Mouse (Mus musculus): ENCODE data around the gene Ints5. TPM values are rescaled to one million over a fixed set of nuclear protein-coding genes. Genes with fewer than 3 reads are reported as not detected.

Ints5 gene
- polyA plus RNA-seq, 1 experiment from 2014 or later = 22.0 TPM

GRCm38 (mm10) chr19:8930771-8931170, 38.0 kb downstream of the Ints5 start:
- no peaks in the 10 kb centered on the region for H3K27me3 ChIP-seq (ENCODE audit: control insufficient read depth, insufficient read depth, low read length)
- no peak overlapping the region for H3K4me3 ChIP-seq (ENCODE audit: low read depth, low read length)
- no peaks in the 10 kb centered on the region for H3K9me3 ChIP-seq (ENCODE audit: control insufficient read depth, low read length)
- H3K36me3 ChIP-seq (ENCODE audit: control insufficient read depth, insufficient read depth, low read length) = peaks cover 8% of the 10 kb centered on the region; the same call in 1 of the 2 replicates
- H3K27ac ChIP-seq (ENCODE audit: low read depth, low read length) = no peak overlapping the region
- H3K4me2 ChIP-seq (ENCODE audit: low read depth, low read length) = no peak overlapping the region; the same call in 1 of the 2 replicates
- 0 out of 2 replicates have a peak, but pooled peaks cover 3% of the 10 kb centered on the region for H3K4me1 ChIP-seq (ENCODE audit: control insufficient read depth, insufficient read depth, low read length)
- no peak overlapping the region for H3K9ac ChIP-seq (replicated peaks; ENCODE audit: low read depth, low read length)
- WGBS = 88% methylated on average over 7 of the region's 7 CpGs
- no peak for ATAC-seq (ENCODE audit: low read depth)

- WGBS = 85% methylated on average over 2 of the region's 2 CpGs
- no peaks in the 10 kb centered on the region for H3K9me3 ChIP-seq (ENCODE audit: control insufficient read depth, low read length)
- no peaks in the 10 kb centered on the region for H3K36me3 ChIP-seq (ENCODE audit: control insufficient read depth, insufficient read depth, low read length)
- no peak overlapping the region for H3K4me3 ChIP-seq (ENCODE audit: low read depth, low read length)
- no peak for ATAC-seq (ENCODE audit: low read depth)
- no peaks in the 10 kb centered on the region for H3K27me3 ChIP-seq (ENCODE audit: control insufficient read depth, insufficient read depth, low read length)
- no peak overlapping the region for H3K27ac ChIP-seq (ENCODE audit: low read depth, low read length)
- H3K9ac ChIP-seq (replicated peaks; ENCODE audit: low read depth, low read length) = no peak overlapping the region
- H3K4me2 ChIP-seq (ENCODE audit: low read depth, low read length) = no peak overlapping the region
- H3K4me1 ChIP-seq (ENCODE audit: control insufficient read depth, insufficient read depth, low read length) = peaks cover 6% of the 10 kb centered on the region
These were observed 43.9 kb downstream of the Ints5 start for GRCm38 (mm10) chr19:8936736-8937135.

- Histone ChIP-seq H3K4me1 (ENCODE audit: control insufficient read depth, insufficient read depth, low read length) (peaks cover 20% of the 10 kb centered on the region), H3K9me3 (ENCODE audit: control insufficient read depth, low read length) (no peaks in the 10 kb centered on the region), H3K27me3 (ENCODE audit: control insufficient read depth, insufficient read depth, low read length) (no peaks in the 10 kb centered on the region), H3K4me2 (ENCODE audit: low read depth, low read length) (peak overlapping the region; percentile 65; the same call in 1 of the 2 replicates), H3K4me3 (ENCODE audit: low read depth, low read length) (peak overlapping the region; percentile 95), H3K9ac (replicated peaks; ENCODE audit: low read depth, low read length) (peak overlapping the region; percentile 95; the same call in 1 of the 2 replicates), H3K27ac (ENCODE audit: low read depth, low read length) (no peak overlapping the region), H3K36me3 (ENCODE audit: control insufficient read depth, insufficient read depth, low read length) (peaks cover 7% of the 10 kb centered on the region)
- no peak for ATAC-seq (ENCODE audit: low read depth)
- WGBS = 75% methylated on average over 15 of the region's 15 CpGs
These were observed 47.8 kb downstream of the Ints5 start for GRCm38 (mm10) chr19:8940526-8941133.

- Histone ChIP-seq H3K4me3 (ENCODE audit: low read depth, low read length) (peak overlapping the region; percentile 95), H3K4me2 (ENCODE audit: low read depth, low read length) (peak overlapping the region; percentile 65), H3K9me3 (ENCODE audit: control insufficient read depth, low read length) (no peaks in the 10 kb centered on the region), H3K27me3 (ENCODE audit: control insufficient read depth, insufficient read depth, low read length) (no peaks in the 10 kb centered on the region), H3K4me1 (ENCODE audit: control insufficient read depth, insufficient read depth, low read length) (peaks cover 20% of the 10 kb centered on the region), H3K27ac (ENCODE audit: low read depth, low read length) (peak overlapping the region; percentile 96), H3K9ac (replicated peaks; ENCODE audit: low read depth, low read length) (peak overlapping the region; percentile 95), H3K36me3 (ENCODE audit: control insufficient read depth, insufficient read depth, low read length) (peaks cover 12% of the 10 kb centered on the region)
- 16% methylated on average over 10 of the region's 10 CpGs for WGBS
- peak; percentile 31 for ATAC-seq (ENCODE audit: low read depth)
These were observed 48.3 kb downstream of the Ints5 start for GRCm38 (mm10) chr19:8941136-8941514.

- H3K36me3 ChIP-seq (ENCODE audit: control insufficient read depth, insufficient read depth, low read length) = peaks cover 17% of the 10 kb centered on the region
- H3K27me3 ChIP-seq (ENCODE audit: control insufficient read depth, insufficient read depth, low read length) = no peaks in the 10 kb centered on the region
- peaks cover 20% of the 10 kb centered on the region for H3K4me1 ChIP-seq (ENCODE audit: control insufficient read depth, insufficient read depth, low read length)
- no peaks in the 10 kb centered on the region for H3K9me3 ChIP-seq (ENCODE audit: control insufficient read depth, low read length)
- peak within 1 kb of the TSS; percentile 96 for H3K27ac ChIP-seq (ENCODE audit: low read depth, low read length)
- peak within 1 kb of the TSS; percentile 65 for H3K4me2 ChIP-seq (ENCODE audit: low read depth, low read length)
- H3K4me3 ChIP-seq (ENCODE audit: low read depth, low read length) = peak within 1 kb of the TSS; percentile 95
- peak within 1 kb of the TSS; percentile 95 for H3K9ac ChIP-seq (replicated peaks; ENCODE audit: low read depth, low read length)
- peak; percentile 95 for ATAC-seq (ENCODE audit: low read depth)
- under 1% methylated on average over 64 of the region's 64 CpGs for WGBS
These were observed 48.9 kb downstream of the Ints5 start, which contains the start of gene Mta2 for GRCm38 (mm10) chr19:8941515-8942217. Gene Mta2, plus strand, starts transcription at chr19:8941875.

- Histone ChIP-seq H3K4me2 (ENCODE audit: low read depth, low read length) (peak overlapping the region; percentile 65), H3K9me3 (ENCODE audit: control insufficient read depth, low read length) (no peaks in the 10 kb centered on the region), H3K27ac (ENCODE audit: low read depth, low read length) (peak overlapping the region; percentile 96), H3K9ac (replicated peaks; ENCODE audit: low read depth, low read length) (peak overlapping the region; percentile 95), H3K4me1 (ENCODE audit: control insufficient read depth, insufficient read depth, low read length) (peaks cover 20% of the 10 kb centered on the region), H3K27me3 (ENCODE audit: control insufficient read depth, insufficient read depth, low read length) (no peaks in the 10 kb centered on the region), H3K4me3 (ENCODE audit: low read depth, low read length) (peak overlapping the region; percentile 95), H3K36me3 (ENCODE audit: control insufficient read depth, insufficient read depth, low read length) (peaks cover 24% of the 10 kb centered on the region)
- 0% methylated on average over 46 of the region's 46 CpGs for WGBS
- ATAC-seq (ENCODE audit: low read depth) = peak; percentile 73
These were observed 49.6 kb downstream of the Ints5 start for GRCm38 (mm10) chr19:8942276-8942964.

GRCm38 (mm10) chr19:8943047-8943446, 50.2 kb downstream of the Ints5 start:
- H3K27ac ChIP-seq (ENCODE audit: low read depth, low read length) = no peak overlapping the region
- peak overlapping the region; percentile 95 for H3K4me3 ChIP-seq (ENCODE audit: low read depth, low read length)
- H3K36me3 ChIP-seq (ENCODE audit: control insufficient read depth, insufficient read depth, low read length) = peaks cover 30% of the 10 kb centered on the region
- H3K27me3 ChIP-seq (ENCODE audit: control insufficient read depth, insufficient read depth, low read length) = no peaks in the 10 kb centered on the region
- WGBS = 78% methylated on average over 2 of the region's 2 CpGs
- H3K9me3 ChIP-seq (ENCODE audit: control insufficient read depth, low read length) = no peaks in the 10 kb centered on the region
- peak overlapping the region; percentile 65 for H3K4me2 ChIP-seq (ENCODE audit: low read depth, low read length)
- peaks cover 20% of the 10 kb centered on the region for H3K4me1 ChIP-seq (ENCODE audit: control insufficient read depth, insufficient read depth, low read length)
- peak overlapping the region; percentile 95; the same call in 1 of the 2 replicates for H3K9ac ChIP-seq (replicated peaks; ENCODE audit: low read depth, low read length)
- no peak for ATAC-seq (ENCODE audit: low read depth)

- H3K4me3 ChIP-seq (ENCODE audit: low read depth, low read length) = no peak overlapping the region
- no peaks in the 10 kb centered on the region for H3K9me3 ChIP-seq (ENCODE audit: control insufficient read depth, low read length)
- H3K4me1 ChIP-seq (ENCODE audit: control insufficient read depth, insufficient read depth, low read length) = peaks cover 20% of the 10 kb centered on the region
- WGBS = 62% methylated on average over 5 of the region's 5 CpGs
- ATAC-seq (ENCODE audit: low read depth) = no peak
- H3K36me3 ChIP-seq (ENCODE audit: control insufficient read depth, insufficient read depth, low read length) = peaks cover 40% of the 10 kb centered on the region
- peak overlapping the region; percentile 2; the same call in 1 of the 2 replicates for H3K4me2 ChIP-seq (ENCODE audit: low read depth, low read length)
- no peaks in the 10 kb centered on the region for H3K27me3 ChIP-seq (ENCODE audit: control insufficient read depth, insufficient read depth, low read length)
- no peak overlapping the region for H3K27ac ChIP-seq (ENCODE audit: low read depth, low read length)
- no peak overlapping the region for H3K9ac ChIP-seq (replicated peaks; ENCODE audit: low read depth, low read length)
These were observed 51.3 kb downstream of the Ints5 start for GRCm38 (mm10) chr19:8944062-8944461.
